Mouse (Mus musculus) thymus, adult 2 months (tissue): ENCODE measurements around the gene Sorl1.

Experiments used
- CTCF ChIP-seq: fragments of 200-500 bp; IDR thresholded peaks from 2 replicates; pipeline ENCODE4 v1.5.1; 2012; ENCODE audit warnings: mild to moderate bottlenecking, control low read depth, low read length, moderate library complexity, borderline replicate concordance; ENCODE audit not compliant: control insufficient read depth, poor library complexity, insufficient read depth; ENCODE audit errors: extremely low read depth
- POLR2A ChIP-seq: fragments of 200-500 bp; IDR thresholded peaks from 2 replicates; pipeline ENCODE4 v1.6.1; 2012; ENCODE audit warnings: mild to moderate bottlenecking, low read length, control low read depth, moderate library complexity; ENCODE audit not compliant: control insufficient read depth, poor library complexity, insufficient read depth; ENCODE audit errors: extremely low read depth

DNA sequence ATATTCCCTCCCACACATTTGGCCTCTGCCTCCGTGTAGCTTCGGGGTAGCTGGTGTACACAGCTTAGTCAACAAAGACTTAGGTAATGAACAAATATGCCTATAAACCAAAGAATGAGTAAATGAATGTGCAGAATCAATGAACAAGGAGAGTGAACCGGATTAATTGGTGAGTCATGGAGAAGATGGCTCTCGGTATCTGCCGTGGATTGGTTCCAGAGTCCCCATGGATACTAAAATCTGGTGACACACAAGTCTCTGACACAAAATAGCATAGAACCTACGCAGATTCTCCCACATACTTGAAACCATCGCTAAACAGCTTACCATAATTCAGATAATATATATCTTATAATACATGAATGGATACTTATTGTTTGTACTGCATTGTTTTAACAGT, 22.8 kb downstream of the Sorl1 start:
- TF ChIP-seq POLR2A (no peak), CTCF (no peak)
